Mouse (Mus musculus): ENCODE measurements around the gene Slc17a7.

Gene Slc17a7

GRCm38 (mm10) chr7:45204380-45205143, 40.8 kb downstream of the Slc17a7 start, which contains the start of gene Ccdc155:
TSS of gene Ccdc155 (minus strand) at chr7:45204892.
- peak; percentile 98 for DNase-seq (ENCODE audit: low read depth)

- DNase-seq (ENCODE audit: low read depth), result peak; percentile 22
Measured at GRCm38 (mm10) chr7:45208260-45208659, 44.5 kb downstream of the Slc17a7 start.

- peak; percentile 55 for DNase-seq (ENCODE audit: low read depth)
Measured at GRCm38 (mm10) chr7:45211070-45211469, 47.3 kb downstream of the Slc17a7 start.

GRCm38 (mm10) chr7:45211851-45212251, 48.1 kb downstream of the Slc17a7 start, which contains the start of gene Dkkl1:
TSS of gene Dkkl1 (minus strand) at chr7:45212147.
- peak; percentile 71 for DNase-seq (ENCODE audit: low read depth)

- peak; percentile 21 for DNase-seq (ENCODE audit: low read depth)
Measured at GRCm38 (mm10) chr7:45212356-45212755, 48.6 kb downstream of the Slc17a7 start.

- DNase-seq (ENCODE audit: low read depth), result no peak
Measured at GRCm38 (mm10) chr7:45213708-45214107, 50.0 kb downstream of the Slc17a7 start.

GRCm38 (mm10) chr7:45215673-45216441, 52.1 kb downstream of the Slc17a7 start, which contains the start of gene Tead2:
TSS of gene Tead2 (plus strand) at chr7:45215753.
- no peak for DNase-seq (ENCODE audit: low read depth)

GRCm38 (mm10) chr7:45216442-45217183, 52.9 kb downstream of the Slc17a7 start:
- no peak for DNase-seq (ENCODE audit: low read depth)

- DNase-seq (ENCODE audit: low read depth), result no peak
Measured at GRCm38 (mm10) chr7:45221680-45222079, 57.9 kb downstream of the Slc17a7 start.

- no peak for DNase-seq (ENCODE audit: low read depth)
Measured at GRCm38 (mm10) chr7:45224826-45225225, 61.1 kb downstream of the Slc17a7 start.
